Mouse (Mus musculus) skeletal muscle tissue, adult 2 months (tissue): ENCODE data around the gene 3110082I17Rik.

Experiments
- DNase-seq: peaks from one replicate; pipeline ENCODE4 v3.0.0-alpha.2; 2012; ENCODE audit warnings: low read depth, low spot score

3110082I17Rik gene

DNA sequence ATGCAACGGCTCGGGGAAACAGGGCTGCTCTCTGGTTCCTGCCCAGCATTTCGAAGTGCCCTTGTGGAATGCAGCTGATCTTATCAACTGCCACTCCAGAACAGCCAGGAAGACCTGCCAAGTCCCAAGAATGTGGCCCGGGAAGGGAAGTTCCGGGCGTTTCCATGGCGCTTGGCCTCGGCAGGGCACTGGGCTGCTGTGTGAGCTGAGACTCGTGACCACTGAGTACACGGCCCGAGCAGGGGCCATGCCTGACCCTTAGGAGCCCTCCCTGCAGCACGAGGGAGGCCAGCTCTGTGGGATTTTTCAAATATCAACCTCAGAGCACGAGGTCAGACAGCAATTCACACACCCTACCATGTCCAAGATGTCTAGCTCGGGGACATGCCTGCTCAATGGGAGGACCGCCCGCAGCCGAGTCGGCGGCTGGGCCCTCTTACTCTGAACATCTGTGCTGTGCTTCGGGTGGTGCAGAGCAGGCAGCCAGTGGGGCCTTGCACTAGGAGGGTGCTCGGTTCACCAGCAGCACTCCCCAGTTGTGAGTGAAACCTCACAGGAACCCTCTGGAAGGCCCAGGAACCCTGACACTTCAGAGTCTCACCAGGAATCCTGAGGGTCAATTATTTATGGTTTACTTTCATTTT is 81.2 kb downstream of the 3110082I17Rik start:
- DNase-seq: peak; percentile 80

DNA sequence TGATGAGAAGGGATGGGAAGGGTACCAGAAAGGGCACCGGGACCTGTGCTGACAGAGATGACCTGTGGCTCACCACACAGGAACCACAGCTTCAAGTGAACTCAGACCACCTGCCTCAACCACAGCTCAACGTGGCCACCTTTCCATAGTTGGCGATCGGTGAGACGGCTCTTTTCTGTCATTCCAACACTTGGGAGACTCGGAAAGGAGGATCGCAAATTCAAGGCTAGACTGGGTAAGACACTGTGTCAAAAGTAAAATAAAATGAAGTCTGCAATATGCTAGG is 82.1 kb downstream of the 3110082I17Rik start:
- DNase-seq: no peak

DNA sequence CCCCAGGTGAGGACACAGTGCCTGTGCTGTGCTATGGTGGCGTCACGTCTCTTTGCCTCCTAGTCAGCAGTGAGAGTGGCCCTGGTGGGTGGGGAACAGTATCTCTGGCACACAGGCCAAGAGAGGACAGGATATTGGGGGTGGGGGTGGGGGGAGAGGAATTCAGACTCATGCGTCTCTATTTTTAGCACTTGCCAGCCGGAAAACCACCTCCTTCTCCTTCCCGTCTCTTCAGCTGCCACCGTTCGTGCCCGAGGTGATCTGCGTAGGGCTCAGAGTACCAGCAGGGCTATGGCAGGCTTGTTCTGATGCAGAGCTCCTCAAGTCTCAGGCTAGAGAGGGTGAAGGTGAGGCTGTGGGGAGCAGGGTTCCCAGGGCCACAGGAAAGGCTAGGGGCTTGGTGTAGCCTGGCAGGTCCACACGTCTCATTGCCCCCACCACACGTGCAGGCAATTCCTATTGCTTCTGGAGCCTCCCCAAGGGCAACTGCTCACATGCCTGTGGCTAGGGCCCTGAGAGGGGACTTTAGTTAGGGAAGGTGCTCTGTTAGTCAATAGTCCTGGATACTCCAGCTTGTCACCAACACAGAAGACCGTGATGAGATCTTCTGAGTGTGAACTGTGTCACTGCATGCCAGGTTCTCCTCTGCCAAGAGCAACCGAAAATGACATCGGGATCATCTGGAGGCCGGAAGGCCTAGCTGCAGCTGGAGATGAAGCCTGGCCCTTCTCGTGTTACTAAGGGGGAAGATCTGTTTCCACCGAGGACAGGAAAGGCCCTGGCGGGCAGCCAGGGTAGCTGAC is 82.7 kb downstream of the 3110082I17Rik start, which contains the start of gene Gpr146:
Gene Gpr146 (plus strand): TSS at position 230 of the 803 bp plus-strand sequence.
- peak; percentile 92 for DNase-seq

- no peak for DNase-seq
Observed at GRCm38 (mm10) chr5:139374841-139375240, 85.5 kb downstream of the 3110082I17Rik start.

DNA sequence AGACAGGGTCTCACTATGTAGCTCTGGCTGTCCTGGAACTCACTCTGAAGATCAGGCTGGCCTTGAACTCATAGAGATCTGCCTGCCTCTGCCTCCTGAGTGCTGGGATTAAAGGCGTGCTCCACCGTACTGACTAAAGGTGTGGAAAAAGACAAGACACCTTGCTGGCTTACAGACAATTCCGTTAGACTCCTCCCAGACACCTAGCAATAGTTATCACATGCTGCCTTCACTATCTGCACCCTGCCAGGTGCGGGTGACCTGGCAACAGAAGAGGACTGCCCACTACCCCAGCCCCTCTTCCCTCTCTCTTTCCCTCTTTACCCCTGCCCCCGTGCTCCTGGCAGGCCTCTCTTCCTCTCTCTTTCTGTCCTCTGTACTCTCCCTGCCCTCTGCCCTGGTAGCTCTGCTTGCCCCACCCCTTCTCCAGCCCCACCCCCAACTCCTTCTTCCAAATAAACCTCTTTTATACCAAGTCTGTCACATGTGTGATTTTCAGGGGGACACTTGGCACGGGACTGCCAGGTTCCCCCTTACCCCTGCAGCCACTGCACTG is 86.4 kb downstream of the 3110082I17Rik start:
- DNase-seq: no peak

- DNase-seq: no peak
Observed at GRCm38 (mm10) chr5:139373126-139373525, 87.2 kb downstream of the 3110082I17Rik start.

GRCm38 (mm10) chr5:139371631-139372401 is 88.5 kb downstream of the 3110082I17Rik start:
- DNase-seq: peak; percentile 93

GRCm38 (mm10) chr5:139371118-139371517 is 89.2 kb downstream of the 3110082I17Rik start:
- DNase-seq: no peak

- DNase-seq: no peak
Observed at GRCm38 (mm10) chr5:139370336-139370735, 90.0 kb downstream of the 3110082I17Rik start.

DNA sequence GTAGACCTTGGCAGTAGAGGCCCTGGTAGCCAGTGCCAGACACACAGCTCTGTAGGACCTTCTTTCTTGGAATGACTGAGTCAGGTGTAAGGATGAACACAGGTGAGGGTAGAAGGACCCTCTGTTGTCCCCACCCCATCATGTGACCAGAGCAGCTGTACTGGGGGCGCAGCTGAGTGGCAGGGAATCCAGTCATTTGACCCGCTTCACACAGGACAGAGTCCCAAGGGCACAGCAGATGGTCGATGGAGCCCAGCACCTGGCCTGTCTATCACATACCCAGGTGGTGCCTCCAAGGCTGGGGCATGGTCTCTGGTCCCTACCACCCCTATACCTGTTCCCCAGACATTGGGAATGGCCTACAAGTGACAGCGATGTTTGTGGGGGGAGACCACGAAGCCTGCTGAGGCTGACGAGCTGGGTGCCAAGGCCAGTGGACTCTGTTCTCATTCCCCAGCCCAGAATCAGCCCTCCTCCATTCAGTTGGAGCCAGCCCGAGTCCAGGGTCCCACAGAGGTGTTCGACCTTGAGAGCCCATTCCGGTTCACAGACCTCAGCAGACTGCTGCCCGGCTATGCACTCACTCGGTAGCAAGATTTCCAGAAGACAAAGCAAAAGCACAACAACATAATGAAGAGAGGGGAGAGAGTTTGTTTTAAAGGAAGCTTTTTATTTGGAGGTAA is 91.5 kb downstream of the 3110082I17Rik start:
- DNase-seq: no peak

- no peak for DNase-seq
Observed at GRCm38 (mm10) chr5:139367884-139368458, 92.4 kb downstream of the 3110082I17Rik start.

DNA sequence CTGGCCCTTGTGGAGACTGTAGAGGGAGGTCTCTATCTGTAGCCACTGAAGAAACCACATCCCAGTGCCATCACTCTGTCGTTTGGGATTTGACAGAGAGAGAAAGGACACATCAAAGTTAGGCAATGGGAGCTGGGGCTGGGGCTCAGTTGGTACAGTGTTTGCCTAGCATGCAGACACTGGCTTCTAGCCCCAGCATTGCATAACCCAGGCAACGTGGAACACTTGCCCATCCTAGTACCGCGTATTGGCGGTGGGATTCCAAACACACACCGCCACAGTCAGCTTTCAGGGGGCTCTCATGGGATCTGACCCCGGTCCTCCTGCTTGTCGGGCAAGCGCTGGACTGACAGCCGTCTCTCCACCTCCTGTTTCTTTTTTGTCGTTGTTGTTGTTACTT is 93.8 kb downstream of the 3110082I17Rik start:
- DNase-seq: no peak

DNA sequence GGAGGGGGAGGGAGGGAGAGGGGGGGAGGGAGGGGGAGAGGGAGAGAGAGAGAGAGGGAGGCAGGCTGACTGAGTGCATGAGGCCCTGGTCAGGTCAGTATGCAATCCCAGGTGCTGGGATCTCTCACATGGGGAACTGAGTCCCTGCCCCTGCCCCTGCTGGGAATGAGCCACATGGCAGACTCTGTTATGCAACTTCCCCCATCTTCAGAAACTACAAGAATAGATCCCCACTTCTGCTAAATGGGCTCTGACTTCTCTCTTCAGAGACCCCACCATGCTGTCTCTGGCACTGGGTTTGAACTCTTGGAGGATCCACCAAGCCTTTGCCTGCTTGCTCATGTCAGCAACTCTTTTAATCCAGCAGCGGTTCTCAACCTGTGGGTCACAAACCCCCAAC is 94.5 kb downstream of the 3110082I17Rik start:
- DNase-seq: no peak

DNA sequence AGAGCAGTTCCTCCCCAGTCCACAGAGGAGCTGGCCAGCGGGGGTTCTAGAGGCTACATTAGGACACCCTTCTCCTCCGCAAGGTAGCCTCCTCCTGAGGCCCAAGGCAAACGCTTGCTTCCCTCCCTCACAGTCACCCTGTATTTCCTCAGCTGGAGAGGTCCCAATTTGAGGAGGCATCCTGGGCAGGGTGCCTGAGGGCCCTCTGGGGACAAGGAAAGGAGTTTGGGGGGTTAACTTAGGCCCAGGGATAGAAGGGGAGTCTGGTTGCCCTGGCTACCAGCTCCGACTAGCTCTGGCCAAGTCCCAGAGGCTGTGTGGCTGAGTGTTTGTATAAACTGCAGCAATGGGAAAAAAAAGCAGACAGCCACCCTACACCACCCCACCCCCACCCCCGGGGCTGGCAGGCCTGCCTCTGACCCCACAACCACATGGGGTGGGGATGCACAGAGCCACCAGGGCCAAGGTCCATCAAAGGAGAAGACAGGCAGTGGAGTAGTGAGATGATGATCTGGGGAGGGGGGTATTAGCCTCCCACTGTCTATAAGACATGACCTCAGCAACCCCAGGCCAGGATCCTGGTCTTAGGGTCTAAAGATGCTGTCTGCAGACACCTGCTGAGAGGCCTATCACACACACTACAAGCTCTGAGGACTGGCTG is 95.3 kb downstream of the 3110082I17Rik start:
- no peak for DNase-seq

DNA sequence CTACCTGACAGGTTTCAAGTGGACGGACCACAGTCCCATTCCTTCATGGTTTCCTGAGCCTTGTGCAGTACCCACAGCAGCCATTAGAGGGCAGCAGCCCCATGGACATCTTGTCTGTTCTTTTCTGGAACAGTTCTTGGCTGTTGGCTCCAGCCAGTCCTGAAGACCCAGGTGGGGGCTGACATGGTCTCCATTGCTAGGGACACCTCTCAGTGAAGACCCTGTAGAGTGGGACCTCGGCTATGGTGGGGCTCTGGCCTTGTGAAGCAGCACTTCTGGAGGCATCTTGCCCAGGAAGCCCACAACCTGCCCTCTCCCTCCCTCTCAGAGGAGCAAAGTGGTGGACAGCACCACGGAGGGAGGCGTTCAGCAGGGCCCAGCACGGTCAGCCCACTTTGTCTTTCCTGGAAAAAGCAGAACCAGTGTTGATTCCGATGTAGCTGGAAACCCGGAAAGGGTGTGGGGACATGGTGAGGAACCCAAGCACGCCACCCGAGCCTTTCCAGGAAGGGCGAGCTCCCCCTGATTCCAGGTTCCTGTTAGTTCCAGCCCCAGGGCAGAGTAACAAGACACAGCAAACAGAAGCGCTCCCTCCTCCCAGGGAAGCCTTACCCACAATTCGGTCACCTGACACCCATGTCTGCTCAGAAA is 95.9 kb downstream of the 3110082I17Rik start:
- peak; percentile 82 for DNase-seq

DNA sequence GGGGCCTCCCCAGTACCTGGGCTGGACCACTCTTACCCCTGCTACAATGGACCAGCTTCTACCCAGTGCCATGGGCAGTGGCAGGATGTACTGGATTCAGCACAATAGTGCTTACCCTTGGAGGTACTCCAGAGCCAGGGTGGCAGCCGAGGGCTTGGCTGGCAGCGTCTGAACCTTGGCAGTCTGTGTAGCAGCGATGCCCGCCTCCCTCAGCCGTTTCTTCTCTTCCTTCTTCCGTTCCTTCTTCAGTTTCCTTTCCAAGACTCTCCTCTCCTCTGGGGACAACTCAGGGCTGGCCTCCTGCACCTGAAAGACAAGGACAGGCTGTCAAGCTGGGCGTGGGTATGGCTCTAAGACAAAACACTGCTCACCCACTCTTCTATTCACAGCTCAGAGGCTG is 96.5 kb downstream of the 3110082I17Rik start:
- DNase-seq: no peak

- no peak for DNase-seq
Observed at GRCm38 (mm10) chr5:139359244-139359643, 101.1 kb downstream of the 3110082I17Rik start.

- no peak for DNase-seq
Observed at GRCm38 (mm10) chr5:139358653-139359052, 101.7 kb downstream of the 3110082I17Rik start.

DNA sequence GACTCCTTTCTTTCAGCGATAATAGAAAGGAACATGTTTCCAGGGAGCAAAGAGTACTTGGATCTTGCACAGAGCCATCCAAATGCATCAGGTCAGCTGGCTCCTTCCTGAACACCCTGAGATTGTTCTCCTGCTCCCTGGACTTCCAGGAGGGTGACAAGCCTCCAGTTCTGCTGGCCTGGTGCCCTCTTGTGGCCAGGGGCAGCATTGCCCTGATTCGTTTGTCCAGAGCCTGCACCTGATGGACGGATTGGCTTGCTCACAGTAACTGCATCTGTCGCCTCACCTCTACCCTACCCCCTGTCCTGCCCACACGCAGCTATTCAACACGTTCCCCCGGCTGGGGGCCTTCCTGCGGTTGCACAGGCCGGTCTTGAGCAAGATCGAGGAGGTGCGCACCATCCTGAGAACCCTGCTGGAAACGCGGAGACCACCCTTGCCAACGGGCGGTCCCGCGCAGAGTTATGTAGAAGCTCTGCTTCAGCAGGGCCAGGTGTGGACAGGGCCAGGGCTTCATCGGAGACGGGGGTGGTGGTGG is 105.0 kb downstream of the 3110082I17Rik start:
- no peak for DNase-seq

- DNase-seq: no peak
Observed at GRCm38 (mm10) chr5:139353946-139354345, 106.4 kb downstream of the 3110082I17Rik start.
